Mouse (Mus musculus) v-Abl transformed pro-B cells (cell line): ENCODE data around the gene 4930404H24Rik.

Source experiments
- in situ Hi-C, 2 experiments: fragments of 400-800 bp; cut with MboI; formaldehyde crosslinking; loops; one replicate each; pipeline ENCODE4 v1.15.1; 2025; ENCODE audit not compliant: unreplicated experiment in 2 of 2

4930404H24Rik gene

DNA sequence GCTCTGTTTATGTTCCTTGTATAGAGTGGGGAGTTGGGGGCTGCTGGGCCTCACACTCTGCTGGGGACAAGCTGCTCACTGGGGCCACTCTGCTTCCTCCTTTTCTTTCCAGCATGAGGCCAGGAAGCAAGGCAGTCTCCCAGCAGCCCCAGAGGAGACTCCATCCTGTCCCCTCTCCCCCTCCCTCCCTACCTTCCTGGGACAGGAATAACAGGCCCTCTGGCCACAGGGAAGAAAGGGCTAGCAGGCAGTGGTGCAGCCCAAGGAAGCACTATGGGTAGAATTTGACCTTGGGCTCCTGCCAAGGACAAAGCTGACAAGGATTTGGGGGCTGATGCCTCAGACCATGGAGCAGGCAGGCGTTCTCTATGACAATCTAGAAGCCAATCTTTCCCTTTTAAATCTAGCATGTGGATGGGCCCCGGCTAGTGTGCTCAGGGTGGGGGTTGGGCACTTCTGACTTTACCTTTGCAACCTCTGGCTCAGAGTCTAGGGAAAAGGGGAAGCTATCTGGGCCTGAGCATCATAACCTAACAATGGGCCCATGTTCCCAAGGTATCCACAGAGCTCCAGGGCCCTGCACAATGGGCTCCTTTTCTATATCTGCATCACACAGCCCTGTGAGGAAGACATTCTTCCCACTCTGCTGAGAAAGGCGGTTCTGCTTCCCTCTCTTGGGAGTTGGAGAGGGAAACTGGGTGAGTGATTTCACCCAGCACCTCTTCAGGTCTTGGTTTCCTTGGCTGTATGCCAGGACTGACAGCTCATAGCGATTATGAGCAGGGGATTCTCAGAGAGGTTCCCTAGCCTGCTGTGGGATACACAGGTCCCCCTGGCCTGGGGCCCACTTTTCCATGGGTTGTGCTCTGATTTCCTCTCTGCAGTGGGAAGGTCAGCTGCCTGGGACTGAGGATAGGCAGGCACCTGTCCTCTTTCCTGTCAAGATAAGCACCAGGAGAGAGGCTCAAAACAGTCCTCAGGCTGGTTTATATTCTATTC is 17.2 kb upstream of the 4930404H24Rik start:
- in situ Hi-C loops, result loop anchor here (10.0 to 25.0 kb wide), 2 partner anchors 219 to 462 kb away; partner anchors contain the start of genes Bpifb4 (in 1 of the 2) and Dnmt3c (in 1 of the 2)

DNA sequence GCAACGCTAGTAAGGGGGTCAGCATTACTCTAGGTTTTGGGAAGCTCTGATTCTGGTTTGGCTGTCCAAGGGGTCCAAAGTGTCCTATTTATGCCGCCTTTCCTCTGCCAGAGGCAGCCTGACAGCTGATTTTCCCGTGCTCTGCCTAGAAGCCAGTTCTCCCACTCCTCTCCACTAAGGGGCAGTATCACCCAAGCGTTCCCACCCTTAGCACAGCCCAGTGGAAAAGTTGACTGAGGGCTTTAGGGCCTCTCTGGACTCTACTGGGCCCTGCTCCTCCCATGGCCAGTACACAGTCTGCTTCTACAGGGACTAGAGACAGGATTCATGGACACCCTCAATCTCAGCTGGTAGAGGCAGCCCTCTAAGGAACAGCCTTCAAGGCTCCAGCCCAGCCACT is 14.0 kb upstream of the 4930404H24Rik start:
- in situ Hi-C loops, result loop anchor here (10.0 to 25.0 kb wide), 2 partner anchors 216 to 459 kb away; partner anchors contain the start of genes Bpifb4 (in 1 of the 2) and Dnmt3c (in 1 of the 2)

DNA sequence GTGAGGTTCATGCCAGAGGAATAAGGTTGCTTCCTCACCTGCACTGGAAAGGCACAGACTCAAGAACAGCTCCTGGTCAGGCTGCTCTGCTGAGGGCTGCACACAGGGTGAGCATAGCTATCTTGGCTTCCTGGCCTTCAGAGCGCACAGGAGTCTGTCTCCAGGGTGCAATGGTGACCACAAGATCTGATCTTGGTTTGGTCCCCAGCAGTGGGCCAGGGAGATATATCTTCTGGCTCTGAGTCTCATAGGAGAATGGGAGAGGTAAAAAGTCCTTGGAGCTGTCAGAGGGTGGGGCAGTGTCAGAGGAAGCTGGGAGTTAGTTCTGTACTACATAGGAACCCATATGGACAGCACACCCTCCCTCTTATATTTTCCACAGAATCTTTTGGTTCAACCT is 13.1 kb upstream of the 4930404H24Rik start:
- in situ Hi-C loops, result loop anchor here (10.0 to 25.0 kb wide), 2 partner anchors 215 to 458 kb away; partner anchors contain the start of genes Bpifb4 (in 1 of the 2) and Dnmt3c (in 1 of the 2)

DNA sequence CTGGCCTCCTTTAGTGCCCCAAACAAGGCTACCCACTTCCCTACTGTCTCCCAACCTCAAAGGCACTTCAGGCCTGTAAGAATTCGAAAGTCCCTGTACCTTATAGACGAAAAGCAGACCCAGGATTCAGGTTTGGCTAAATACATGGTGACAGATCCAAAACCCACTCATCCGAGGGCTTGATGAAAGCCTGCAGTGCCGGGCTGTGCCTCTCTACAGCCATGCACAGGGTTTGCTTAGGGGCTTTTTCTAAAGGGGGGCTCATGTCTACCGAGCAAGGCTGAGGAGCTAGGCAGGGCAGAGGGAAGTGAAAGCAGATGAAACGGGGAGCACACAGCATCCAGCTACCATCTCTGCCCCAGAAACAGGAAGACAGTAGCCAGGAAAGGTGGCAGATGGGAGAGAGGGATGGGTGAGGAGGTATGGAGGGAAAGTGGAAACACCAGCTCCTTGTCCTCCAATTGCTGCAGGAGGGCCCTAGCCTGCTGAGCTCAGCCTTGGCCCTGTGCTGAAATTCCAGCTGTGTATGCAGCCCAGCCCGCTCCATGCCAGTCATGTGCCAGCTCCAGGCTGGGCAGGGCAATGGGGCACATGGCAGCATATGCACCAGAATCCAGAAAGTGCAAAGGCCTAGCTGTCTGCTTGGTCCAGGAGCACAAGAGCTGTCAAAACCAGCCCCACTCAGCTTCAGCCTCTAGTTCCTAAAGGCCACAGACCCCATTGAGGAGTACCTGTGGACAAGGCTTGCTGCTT is 11.3 kb upstream of the 4930404H24Rik start:
- in situ Hi-C loops, result loop anchor here (5.0 to 25.0 kb wide), 4 partner anchors 51 to 456 kb away; partner anchors contain the start of gene Bpifb4 (in 1 of the 2)

DNA sequence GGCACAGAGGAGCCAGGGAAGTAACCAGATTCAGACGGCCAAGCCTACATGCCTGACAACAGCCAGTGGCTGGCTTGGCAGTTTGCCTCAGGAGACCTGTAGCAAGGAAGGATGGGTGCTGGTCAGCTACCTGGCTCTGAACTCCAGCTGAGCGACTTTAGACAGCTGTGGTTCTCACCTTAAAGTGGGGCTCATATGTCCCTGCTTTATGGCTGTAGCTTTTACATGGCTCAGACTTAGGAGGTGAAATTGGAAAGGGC is 10.8 kb upstream of the 4930404H24Rik start:
- in situ Hi-C loops, result loop anchor here (5.0 to 25.0 kb wide), 4 partner anchors 51 to 456 kb away; partner anchors contain the start of gene Bpifb4 (in 1 of the 2)

DNA sequence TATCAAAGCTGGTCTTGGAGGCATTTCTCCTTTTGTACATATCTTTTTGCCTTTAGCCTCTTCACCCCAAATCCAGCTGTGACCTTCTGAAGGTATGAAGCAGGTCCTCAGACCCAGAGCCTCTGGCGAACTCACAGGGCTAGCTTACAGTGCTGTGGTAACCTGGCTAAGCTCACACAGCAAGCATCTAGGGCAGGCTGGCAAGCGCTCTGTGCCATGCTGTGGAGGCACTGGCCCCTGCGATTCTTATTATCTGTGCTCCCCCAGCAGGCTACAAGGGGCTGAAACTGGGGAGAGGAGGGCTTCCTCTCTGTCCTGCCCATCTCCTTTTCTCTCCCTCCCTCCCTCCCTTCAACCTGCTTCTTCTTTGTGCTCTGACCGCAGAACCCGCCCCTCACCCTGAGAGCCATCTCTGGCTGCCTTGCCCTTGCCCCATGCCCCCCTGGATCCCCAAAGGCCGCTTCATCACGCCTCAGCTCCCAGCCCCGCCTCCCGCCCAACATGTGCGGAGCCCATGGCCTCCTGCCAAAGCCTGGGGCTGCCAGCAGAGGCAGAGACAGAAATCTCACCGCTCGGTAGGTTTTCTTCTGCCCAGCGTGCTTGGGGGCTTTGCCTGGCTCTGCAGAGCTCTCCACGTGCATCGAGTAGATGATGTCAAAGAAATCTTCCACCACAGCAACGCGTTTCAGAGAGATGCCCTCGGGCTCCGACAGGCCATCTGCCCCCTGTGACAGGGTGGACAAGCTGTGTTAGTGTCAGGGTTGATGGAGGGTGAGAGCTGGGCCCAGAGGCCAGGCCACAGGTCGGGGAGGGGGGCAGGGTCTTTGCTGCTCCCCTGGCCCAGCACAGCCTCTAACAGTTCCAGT is 9.2 kb upstream of the 4930404H24Rik start:
- in situ Hi-C loops, result loop anchor here (5.0 to 25.0 kb wide), 4 partner anchors 49 to 454 kb away; partner anchors contain the start of gene Bpifb4 (in 1 of the 2)

DNA sequence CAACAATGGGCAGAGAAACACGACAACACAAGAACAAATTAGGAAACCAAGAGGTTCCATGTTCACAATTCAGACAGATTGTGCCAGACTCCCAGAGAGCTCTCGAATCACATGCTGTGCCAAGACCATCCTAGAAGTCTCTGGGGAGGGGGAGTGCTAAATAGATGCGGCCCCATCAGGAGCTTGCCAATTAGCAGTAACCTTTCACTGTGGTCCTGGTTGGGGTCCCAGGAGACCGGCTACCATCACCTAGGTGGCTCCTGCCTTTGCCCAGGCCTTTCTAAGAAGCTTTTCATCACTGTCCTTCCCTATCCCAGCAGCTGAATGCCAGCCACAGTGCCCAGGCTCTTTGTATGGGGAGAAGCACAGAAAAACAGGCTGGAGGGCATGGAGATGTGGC is 8.5 kb upstream of the 4930404H24Rik start:
- in situ Hi-C loops, result loop anchor here (5.0 to 25.0 kb wide), 4 partner anchors 48 to 453 kb away; partner anchors contain the start of gene Bpifb4 (in 1 of the 2)

DNA sequence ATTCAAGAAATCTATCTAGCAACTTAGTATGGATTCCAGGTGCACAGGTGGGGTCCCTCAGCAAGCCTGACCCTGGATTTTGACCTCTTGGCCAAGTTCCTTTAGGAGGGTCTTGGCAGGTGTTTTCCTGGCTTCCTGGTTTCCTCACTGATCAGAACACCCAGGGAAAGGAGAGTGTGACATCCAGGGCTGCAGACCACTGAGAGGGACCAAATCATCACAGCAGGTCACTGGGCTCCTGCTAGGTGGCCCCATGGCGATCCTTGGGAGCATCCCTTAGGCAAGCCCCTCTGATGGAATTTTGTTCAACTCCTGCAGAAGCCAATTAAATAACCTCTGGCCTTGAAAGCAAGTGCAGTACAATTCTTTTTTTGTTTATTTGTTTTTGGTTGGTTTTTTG is 2.5 kb upstream of the 4930404H24Rik start:
- in situ Hi-C loops, result loop anchor here in 1 of 2 experiments (25.0 kb wide), 1 partner anchor 447 kb away; the partner anchor contains the start of gene Bpifb4

DNA sequence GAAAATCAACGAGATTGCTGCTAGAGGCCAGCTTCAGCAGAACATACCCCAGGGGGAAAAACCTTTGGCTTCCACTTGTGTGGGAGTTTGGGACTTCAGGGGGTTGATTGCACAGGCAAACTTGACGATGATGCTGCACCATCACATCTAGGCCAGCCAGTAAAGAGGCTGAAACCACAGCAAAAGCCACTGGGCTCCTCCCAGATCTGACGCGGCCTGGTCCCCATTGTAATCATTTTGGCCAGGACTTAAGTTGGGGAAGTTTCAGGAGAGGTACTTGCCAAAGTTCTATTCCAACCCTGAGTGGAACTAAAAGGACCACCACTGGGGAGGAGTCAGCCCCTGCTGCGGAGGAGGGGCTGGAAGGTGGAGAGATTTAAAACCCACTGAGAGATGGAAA is 1.6 kb upstream of the 4930404H24Rik start:
- in situ Hi-C loops, result loop anchor here in 1 of 2 experiments (25.0 kb wide), 1 partner anchor 446 kb away; the partner anchor contains the start of gene Bpifb4

DNA sequence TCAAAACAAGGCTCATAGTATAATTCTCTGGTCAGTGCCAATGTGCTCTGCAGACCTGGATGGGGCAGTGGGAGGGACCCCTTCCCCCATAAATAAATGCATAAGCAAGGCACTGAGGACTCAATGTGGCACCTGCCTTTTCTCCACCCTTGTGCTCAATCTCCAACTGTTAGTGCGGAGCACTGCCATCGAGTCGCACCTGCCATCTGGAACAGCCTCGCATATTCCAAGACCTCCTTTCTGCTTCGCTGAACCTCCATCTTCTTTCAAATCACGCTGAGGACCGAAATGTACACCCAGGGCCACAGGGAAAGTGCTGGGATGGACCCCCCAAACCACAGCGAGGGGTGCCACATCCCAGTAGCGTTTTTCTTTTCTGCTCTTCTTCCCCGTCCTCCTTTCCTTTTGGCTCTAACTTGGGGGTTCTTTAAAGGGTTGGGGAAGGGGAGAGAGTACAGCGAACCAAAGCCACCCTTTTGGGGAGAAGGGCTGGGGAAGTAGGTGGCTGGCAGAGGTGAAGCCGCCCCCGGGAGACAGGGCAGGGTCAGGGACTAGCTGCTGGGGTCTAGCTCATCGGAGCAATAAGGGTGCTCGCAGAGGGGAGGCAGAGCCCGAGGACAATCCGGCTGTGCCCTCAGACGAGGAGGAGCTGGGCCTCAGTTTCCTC is 945 bp upstream of the 4930404H24Rik start:
- in situ Hi-C loops, result loop anchor here in 1 of 2 experiments (25.0 kb wide), 1 partner anchor 446 kb away; the partner anchor contains the start of gene Bpifb4

DNA sequence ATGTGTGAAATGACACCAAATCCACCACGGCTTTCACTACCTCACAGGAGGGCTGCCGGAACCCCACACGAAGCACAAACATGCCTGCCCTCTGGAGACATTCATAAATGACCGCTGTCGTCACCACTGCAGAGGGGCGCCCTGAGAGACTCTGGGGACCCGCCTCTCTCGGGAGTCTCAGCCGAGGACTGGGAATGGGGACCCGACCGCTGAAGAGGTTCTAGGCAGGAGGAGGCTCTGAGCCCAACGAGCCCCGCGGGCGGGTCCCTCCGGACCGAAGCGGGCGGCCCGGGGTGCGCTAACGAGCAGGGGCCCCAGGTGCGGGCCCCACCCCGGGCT is 442 bp upstream of the 4930404H24Rik start:
- in situ Hi-C loops, result loop anchor here in 1 of 2 experiments (25.0 kb wide), 1 partner anchor 445 kb away; the partner anchor contains the start of gene Bpifb4

DNA sequence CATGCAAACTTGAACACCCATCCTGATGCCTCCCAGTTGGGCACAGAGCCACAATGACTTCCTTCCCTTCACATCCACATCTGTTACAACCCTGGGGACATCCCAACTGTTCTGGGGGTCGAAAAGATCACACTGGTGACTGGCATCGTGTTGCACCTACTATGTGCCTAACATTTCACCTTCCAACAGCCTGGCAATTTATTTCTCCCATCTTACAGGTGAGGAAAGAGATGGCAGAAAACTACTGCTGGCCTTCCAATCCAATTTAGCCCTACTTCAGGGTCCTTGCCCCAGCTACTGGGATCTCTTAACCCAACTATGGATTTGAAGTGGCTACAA is 772 bp downstream of the 4930404H24Rik start:
- in situ Hi-C loops, result loop anchor here in 1 of 2 experiments (25.0 kb wide), 1 partner anchor 444 kb away; the partner anchor contains the start of gene Bpifb4

DNA sequence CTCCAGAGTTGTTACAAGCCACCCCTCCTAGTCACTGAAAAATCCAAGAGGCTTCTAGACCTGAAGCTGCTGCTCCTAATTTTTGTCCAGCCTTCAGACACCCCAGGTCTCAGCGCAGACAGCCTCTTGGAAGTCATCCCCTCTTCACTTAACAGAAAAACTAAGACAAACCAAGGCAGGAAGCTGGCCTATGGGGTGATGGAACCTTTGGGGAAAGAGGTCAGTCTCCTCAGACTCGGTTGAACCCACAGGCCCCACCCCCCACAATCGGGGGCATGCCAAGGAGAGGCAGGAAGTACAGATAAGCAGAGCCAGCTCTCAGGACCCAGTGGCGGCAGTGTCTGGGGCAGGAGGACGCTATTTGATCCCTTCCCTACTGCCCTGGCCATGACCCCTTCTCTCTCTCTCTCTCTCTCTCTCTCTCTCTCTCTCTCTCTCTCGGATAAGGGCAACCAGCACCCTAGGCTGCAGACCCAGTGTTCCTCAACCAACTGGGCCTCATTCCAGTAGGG is 1.2 kb downstream of the 4930404H24Rik start:
- in situ Hi-C loops, result loop anchor here in 1 of 2 experiments (25.0 kb wide), 1 partner anchor 443 kb away; the partner anchor contains the start of gene Bpifb4

DNA sequence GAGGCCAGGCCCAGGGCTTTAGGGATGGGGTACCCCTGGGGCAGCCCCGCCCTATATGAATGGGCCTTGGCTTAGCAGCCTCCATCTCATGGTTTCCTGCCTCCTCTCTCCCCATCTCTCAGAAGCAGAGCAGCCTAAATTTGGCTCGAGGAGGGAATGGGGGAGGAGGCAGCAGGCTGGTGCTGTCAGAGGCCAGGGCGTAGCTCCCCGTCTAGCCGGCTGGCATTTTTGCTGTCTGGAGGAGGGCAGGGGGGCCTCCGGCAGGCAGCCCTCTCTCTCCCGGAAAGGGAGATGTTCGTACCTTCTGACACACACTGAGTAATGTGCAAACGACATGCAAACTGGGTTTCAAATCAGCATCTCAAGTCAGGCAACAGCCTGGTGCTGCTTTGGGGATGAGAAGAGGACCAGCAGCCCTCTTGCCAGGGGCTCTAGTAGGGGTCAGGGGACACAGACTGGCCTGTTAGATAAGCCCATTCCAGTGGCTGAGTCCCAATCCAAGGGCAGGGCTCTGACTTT is 1.8 kb downstream of the 4930404H24Rik start:
- in situ Hi-C loops, result loop anchor here in 1 of 2 experiments (25.0 kb wide), 1 partner anchor 443 kb away; the partner anchor contains the start of gene Bpifb4

DNA sequence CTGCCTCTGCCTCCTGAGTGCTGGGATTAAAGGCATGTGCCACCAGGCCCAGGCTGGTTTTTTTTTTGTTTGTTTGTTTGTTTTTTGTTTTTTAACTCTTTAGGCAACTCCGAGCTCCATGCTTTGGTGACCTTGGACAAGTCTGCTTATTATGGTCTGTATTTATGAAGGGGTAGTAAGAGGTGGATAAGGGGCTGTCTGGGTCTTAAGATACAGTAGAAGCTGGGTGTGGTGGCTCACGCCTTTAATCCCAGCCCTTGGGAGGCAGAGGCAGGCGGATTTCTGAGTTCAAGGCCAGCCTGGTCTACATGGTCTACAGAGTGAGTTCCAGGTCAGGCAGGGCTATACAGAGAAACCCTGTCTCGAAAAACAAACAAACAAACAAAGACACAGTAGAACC is 2.8 kb downstream of the 4930404H24Rik start:
- in situ Hi-C loops, result loop anchor here in 1 of 2 experiments (25.0 kb wide), 1 partner anchor 442 kb away; the partner anchor contains the start of gene Bpifb4

DNA sequence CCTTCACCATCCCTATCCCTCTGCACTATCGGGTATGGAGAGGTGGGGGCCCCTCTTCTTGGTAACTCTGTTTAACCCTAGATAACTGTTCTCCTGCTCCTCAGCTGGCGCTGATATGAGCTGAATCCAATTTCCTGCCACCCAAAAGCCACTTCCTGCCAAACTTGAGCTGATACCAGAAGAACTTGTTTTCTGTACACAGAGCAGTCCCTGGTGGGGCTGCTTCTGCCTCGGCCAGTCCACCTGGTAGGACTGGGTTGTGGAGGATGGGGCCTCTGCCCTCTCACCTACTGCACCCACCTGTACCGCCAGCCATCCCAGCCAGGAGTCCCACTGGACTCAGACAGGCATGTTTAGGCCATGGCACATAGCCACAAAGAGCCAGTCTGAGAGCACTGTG is 3.2 kb downstream of the 4930404H24Rik start:
- in situ Hi-C loops, result loop anchor here in 1 of 2 experiments (25.0 kb wide), 1 partner anchor 441 kb away; the partner anchor contains the start of gene Bpifb4

DNA sequence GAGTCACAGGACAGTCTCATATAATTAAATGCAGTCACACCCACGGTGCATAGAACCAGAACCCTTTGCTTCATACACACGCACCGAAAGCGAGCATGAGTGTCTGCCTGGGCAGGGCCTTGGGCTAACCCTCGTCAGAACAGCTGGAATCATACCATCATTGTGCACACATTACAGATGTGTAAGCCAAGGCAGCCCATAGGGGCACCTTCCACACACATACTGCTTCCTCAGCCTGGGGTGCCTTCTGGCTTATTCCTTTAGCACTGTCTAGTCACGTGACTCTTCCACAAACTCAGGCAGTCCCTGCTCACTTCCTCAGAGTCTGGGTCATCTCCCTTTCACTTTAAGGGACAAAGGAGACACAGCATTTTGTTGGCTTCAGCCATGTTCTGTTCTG is 3.7 kb downstream of the 4930404H24Rik start:
- in situ Hi-C loops, result loop anchor here in 1 of 2 experiments (25.0 kb wide), 1 partner anchor 441 kb away; the partner anchor contains the start of gene Bpifb4

DNA sequence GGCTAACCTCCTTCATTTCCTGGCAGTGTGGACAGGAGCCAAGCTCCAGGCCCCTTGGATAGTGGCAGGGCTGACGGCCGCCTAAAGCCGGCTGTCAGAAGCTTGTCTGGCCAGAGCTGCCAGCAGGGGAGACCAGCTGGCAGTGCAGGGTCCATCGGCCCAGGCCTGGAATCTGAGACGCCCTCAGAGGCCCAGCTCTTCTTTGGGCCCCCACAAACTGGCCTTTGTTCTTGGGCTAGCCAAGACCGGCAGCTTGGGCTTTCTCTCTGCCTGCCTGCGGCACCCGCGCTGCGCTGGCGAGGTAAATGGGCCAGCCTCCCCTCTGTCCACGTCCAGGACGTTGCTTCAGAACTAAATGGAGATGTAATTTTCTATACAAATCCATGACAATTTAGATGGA is 4.3 kb downstream of the 4930404H24Rik start:
- in situ Hi-C loops, result loop anchor here in 1 of 2 experiments (25.0 kb wide), 1 partner anchor 440 kb away; the partner anchor contains the start of gene Bpifb4
